Mouse (Mus musculus) liver, embryonic 16.5 days (tissue): ENCODE measurements around the gene 6030468B19Rik. TPM values are rescaled to one million over a fixed set of nuclear protein-coding genes. Genes with fewer than 3 reads are reported as not detected.

ENCODE experiments used
- ATAC-seq: fragments of 200-750 bp; cut with Nextera tagmentation; 2 replicates; pipeline ENCODE4 v1.8.0; 2017; ENCODE audit warnings: low read depth, mild to moderate bottlenecking, moderate number of reproducible peaks, moderate library complexity
- H3K27ac ChIP-seq: fragments of 300-500 bp; sonication (generic); 2 replicates; pipeline ENCODE4 v1.5.1; 2014; ENCODE audit warnings: mild to moderate bottlenecking, low read length
- H3K27me3 ChIP-seq: fragments of 300-500 bp; sonication (generic); 2 replicates; pipeline ENCODE4 v1.6.1; 2014; ENCODE audit warnings: low read depth, low read length, mixed read lengths; ENCODE audit not compliant: control insufficient read depth, insufficient read depth
- H3K36me3 ChIP-seq: fragments of 300-500 bp; sonication (generic); 2 replicates; pipeline ENCODE4 v1.6.1; 2014; ENCODE audit warnings: mild to moderate bottlenecking; ENCODE audit not compliant: control insufficient read depth, insufficient read depth
- H3K4me1 ChIP-seq: fragments of 300-500 bp; sonication (generic); 2 replicates; pipeline ENCODE4 v1.6.1; 2014; ENCODE audit warnings: low read depth, low read length, mixed read lengths; ENCODE audit not compliant: control insufficient read depth
- H3K4me2 ChIP-seq: fragments of 300-500 bp; sonication (generic); 2 replicates; pipeline ENCODE4 v1.6.1; 2014; ENCODE audit warnings: low read depth, low read length, mixed read lengths
- H3K4me3 ChIP-seq: fragments of 300-500 bp; sonication (generic); 2 replicates; pipeline ENCODE4 v1.5.1; 2014; ENCODE audit warnings: low read depth, mild to moderate bottlenecking, low read length
- H3K9ac ChIP-seq: fragments of 300-500 bp; sonication (generic); 2 replicates; pipeline ENCODE4 v1.6.1; 2014; ENCODE audit warnings: low read depth, low read length
- H3K9me3 ChIP-seq: fragments of 300-500 bp; sonication (generic); replicated peaks from 2 replicates; pipeline ENCODE4 v1.6.1; 2016; ENCODE audit warnings: low read length; ENCODE audit not compliant: control insufficient read depth
- WGBS: fragments of 180-500 bp; shearing (Covaris S2); extraction: QIAGEN DNeasy Blood & Tissue Kit; methylation state at CpG from one replicate; pipeline ENCODE4 v1.1.7; 2014; ENCODE audit not compliant: insufficient replicate concordance; 5-methylcytosine and 5-hydroxymethylcytosine counted together
- polyA plus RNA-seq: library from polyadenylated mRNA; unstranded; fragments of >200 nt; fragmentation: Nextera tagmentation; extraction: Ambion mirVana; gene quantifications from 2 replicates; pipeline ENCODE4 v1.2.1, GENCODE M21; 2015

6030468B19Rik gene
- polyA plus RNA-seq, 1 experiment from 2014 or later, result 74.2 TPM

- no peaks in the 10 kb centered on the region for H3K27me3 ChIP-seq
- H3K4me2 ChIP-seq, result no peak overlapping the region
- H3K4me1 ChIP-seq, result peaks cover 54% of the 10 kb centered on the region
- H3K9me3 ChIP-seq, result no peaks in the 10 kb centered on the region
- peak overlapping the region; percentile 9; the same call in 1 of the 2 replicates for H3K9ac ChIP-seq
- ATAC-seq, result no peak
- WGBS, result 80% methylated on average over 9 of the region's 9 CpGs
- no peak overlapping the region for H3K4me3 ChIP-seq
- H3K27ac ChIP-seq, result peak overlapping the region; percentile 84
- H3K36me3 ChIP-seq, result peaks cover 16% of the 10 kb centered on the region
Measured at GRCm38 (mm10) chr11:117791441-117791761, 6.1 kb upstream of the 6030468B19Rik start.

DNA sequence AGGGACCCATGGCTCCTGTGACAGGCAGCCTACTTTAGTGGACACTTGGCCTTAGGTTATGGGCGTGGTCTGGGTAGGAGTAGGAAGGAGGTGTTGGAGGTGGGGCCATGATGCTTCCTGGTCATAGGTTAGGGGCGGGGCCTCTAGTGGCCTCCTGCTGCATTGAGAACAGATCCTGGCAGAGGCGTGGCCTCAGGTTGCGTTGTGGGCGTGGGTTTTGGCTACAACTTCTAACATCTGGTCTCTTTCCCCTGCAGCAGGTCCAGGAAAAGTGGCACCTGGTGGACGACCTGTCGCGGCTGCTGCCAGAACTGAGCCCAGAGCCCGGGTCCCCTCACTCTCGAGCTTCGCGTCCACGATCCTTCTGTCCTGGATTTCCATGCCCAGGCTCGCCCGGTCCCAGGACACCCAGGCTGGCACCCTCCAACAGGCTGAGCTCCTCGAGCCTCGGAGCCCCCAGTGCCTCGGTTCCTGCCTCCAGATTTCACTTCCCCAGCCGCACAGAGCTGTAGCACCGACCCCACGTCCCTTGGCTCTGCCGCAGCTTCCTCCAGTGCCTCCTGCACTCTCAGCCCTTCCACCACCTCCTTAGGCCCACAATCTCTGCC is 5.1 kb upstream of the 6030468B19Rik start:
- 5% methylated on average over 22 of the region's 22 CpGs for WGBS
- peak overlapping the region; percentile 84 for H3K27ac ChIP-seq
- peak; percentile 84 for ATAC-seq
- peak overlapping the region; percentile 52 for H3K4me3 ChIP-seq
- H3K36me3 ChIP-seq, result 0 out of 2 replicates have a peak, but pooled peaks cover 6% of the 10 kb centered on the region
- peak overlapping the region; percentile 64 for H3K9ac ChIP-seq
- H3K27me3 ChIP-seq, result no peaks in the 10 kb centered on the region
- H3K4me2 ChIP-seq, result peak overlapping the region; percentile 75
- H3K9me3 ChIP-seq, result no peaks in the 10 kb centered on the region
- peaks cover 60% of the 10 kb centered on the region for H3K4me1 ChIP-seq

- Histone ChIP-seq H3K4me1 (peaks cover 64% of the 10 kb centered on the region), H3K9ac (no peak overlapping the region), H3K4me2 (no peak overlapping the region), H3K27ac (peak overlapping the region; percentile 48; the same call in 1 of the 2 replicates), H3K4me3 (no peak overlapping the region), H3K9me3 (no peaks in the 10 kb centered on the region), H3K27me3 (no peaks in the 10 kb centered on the region), H3K36me3 (no peaks in the 10 kb centered on the region)
- no peak for ATAC-seq
- whole genome bisulfite sequencing, result 79% methylated on average over 4 of the region's 4 CpGs
Measured at GRCm38 (mm10) chr11:117794035-117794551, 3.4 kb upstream of the 6030468B19Rik start.

GRCm38 (mm10) chr11:117796954-117797353 is 506 bp upstream of the 6030468B19Rik start:
- peak; percentile 2; the same call in 1 of the 2 replicates for ATAC-seq

DNA sequence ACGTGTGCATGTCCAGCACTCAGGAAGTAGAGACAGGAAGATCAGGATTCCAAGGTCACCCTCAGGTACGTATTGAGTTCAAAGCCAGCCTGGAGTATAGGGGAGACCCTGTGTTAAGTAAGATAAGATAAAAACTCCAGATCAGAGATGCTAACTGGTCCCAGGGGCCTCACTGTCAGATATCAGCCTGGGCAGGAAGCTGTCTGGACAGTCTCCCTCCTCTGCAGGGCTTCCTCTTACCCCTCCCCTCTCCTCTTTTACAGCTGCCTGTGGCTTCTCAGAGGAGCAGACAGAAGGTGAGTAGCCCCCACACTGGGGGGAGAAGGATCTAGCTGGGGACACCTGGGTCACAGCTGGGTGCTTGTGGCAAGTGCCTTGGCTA is 691 bp downstream of the 6030468B19Rik start:
- peak overlapping the region; percentile 71 for H3K4me2 ChIP-seq
- no peaks in the 10 kb centered on the region for H3K27me3 ChIP-seq
- H3K4me3 ChIP-seq, result peak overlapping the region; percentile 85
- peaks cover 65% of the 10 kb centered on the region for H3K4me1 ChIP-seq
- peak; percentile 60 for ATAC-seq
- peaks cover 16% of the 10 kb centered on the region for H3K36me3 ChIP-seq
- WGBS, result 5% methylated on average over 2 of the region's 2 CpGs
- H3K9me3 ChIP-seq, result no peaks in the 10 kb centered on the region
- peak overlapping the region; percentile 98 for H3K27ac ChIP-seq
- H3K9ac ChIP-seq, result peak overlapping the region; percentile 92

More at GRCm38 (mm10) chr11:117796954-117797353, 506 bp upstream of the 6030468B19Rik start:
- H3K4me2 ChIP-seq, result peak overlapping the region; percentile 71
- H3K4me3 ChIP-seq, result peak overlapping the region; percentile 85
- H3K9me3 ChIP-seq, result no peaks in the 10 kb centered on the region
- peak overlapping the region; percentile 92 for H3K9ac ChIP-seq
- H3K27me3 ChIP-seq, result no peaks in the 10 kb centered on the region
- peaks cover 66% of the 10 kb centered on the region for H3K4me1 ChIP-seq
- H3K27ac ChIP-seq, result peak overlapping the region; percentile 98
- peaks cover 7% of the 10 kb centered on the region for H3K36me3 ChIP-seq
- WGBS, result 23% methylated on average over 5 of the region's 5 CpGs

GRCm38 (mm10) chr11:117799174-117799573 is 1.7 kb downstream of the 6030468B19Rik start:
- H3K36me3 ChIP-seq, result peaks cover 23% of the 10 kb centered on the region
- peak overlapping the region; percentile 92 for H3K9ac ChIP-seq
- no peak for ATAC-seq
- no peaks in the 10 kb centered on the region for H3K27me3 ChIP-seq
- no peaks in the 10 kb centered on the region for H3K9me3 ChIP-seq
- 41% methylated on average over 5 of the region's 5 CpGs for WGBS
- H3K27ac ChIP-seq, result peak overlapping the region; percentile 98
- peak overlapping the region; percentile 85 for H3K4me3 ChIP-seq
- peaks cover 63% of the 10 kb centered on the region for H3K4me1 ChIP-seq
- peak overlapping the region; percentile 71 for H3K4me2 ChIP-seq

DNA sequence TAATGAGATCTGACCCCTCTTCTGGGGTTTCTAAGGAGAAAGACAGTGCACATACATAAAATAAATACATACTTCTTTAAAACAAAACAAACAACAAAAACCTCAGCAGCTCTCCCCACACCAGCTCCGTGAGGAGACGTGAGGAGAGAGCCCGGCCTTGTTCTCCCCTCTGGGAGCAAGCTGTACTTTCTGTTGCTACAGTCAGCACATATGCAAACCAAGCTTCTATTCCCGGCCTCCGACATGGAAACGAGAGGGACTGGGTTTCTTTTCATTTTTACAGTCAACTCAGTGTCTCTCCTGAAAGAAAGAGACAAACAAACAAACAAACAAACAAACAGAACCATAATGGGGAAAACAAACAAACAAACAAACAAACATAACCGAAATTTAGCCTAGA is 2.6 kb downstream of the 6030468B19Rik start:
- Histone ChIP-seq H3K27ac (peak overlapping the region; percentile 98), H3K36me3 (peaks cover 23% of the 10 kb centered on the region), H3K4me1 (peaks cover 58% of the 10 kb centered on the region), H3K4me3 (peak overlapping the region; percentile 85), H3K4me2 (peak overlapping the region; percentile 71), H3K27me3 (no peaks in the 10 kb centered on the region), H3K9ac (peak overlapping the region; percentile 92), H3K9me3 (no peaks in the 10 kb centered on the region)
- whole genome bisulfite sequencing, result 83% methylated on average over 7 of the region's 7 CpGs
- no peak for ATAC-seq

GRCm38 (mm10) chr11:117801650-117802049 is 4.2 kb downstream of the 6030468B19Rik start:
- peaks cover 47% of the 10 kb centered on the region for H3K4me1 ChIP-seq
- 0 out of 2 replicates have a peak overlapping the region, but pooled peaks have one; percentile 43 for H3K27ac ChIP-seq
- ATAC-seq, result no peak
- peak overlapping the region; percentile 85 for H3K4me3 ChIP-seq
- peaks cover 34% of the 10 kb centered on the region for H3K36me3 ChIP-seq
- H3K9me3 ChIP-seq, result no peaks in the 10 kb centered on the region
- H3K27me3 ChIP-seq, result no peaks in the 10 kb centered on the region
- 84% methylated on average over 7 of the region's 7 CpGs for WGBS
- H3K9ac ChIP-seq, result peak overlapping the region; percentile 60
- peak overlapping the region; percentile 71 for H3K4me2 ChIP-seq

DNA sequence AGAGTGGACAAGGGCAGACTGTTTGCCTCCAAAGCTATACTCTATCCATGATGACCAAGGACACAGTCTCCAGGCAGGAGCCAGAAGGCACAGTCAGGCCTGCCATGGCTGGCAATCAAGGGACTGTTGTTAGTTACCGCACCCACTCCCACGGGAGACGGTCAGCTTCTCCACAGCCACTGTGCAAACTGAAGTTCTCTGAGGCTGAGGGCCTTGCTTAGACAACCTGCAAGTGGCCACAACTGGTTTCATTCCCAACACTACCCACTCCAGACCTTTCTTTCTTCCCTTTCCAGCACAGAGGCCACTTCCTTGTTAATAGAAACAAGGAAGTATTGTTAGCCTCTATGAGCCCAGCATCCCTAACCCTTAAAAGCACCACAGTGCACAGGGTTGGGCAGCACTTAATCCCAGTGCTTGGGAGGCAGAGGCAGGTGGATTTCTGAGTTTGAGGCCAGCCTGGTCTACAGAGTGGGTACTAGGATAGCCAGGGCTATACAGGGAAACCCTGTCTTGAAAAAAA is 5.8 kb downstream of the 6030468B19Rik start:
- 0 out of 2 replicates have a peak overlapping the region, but pooled peaks have one; percentile 23 for H3K27ac ChIP-seq
- peak overlapping the region; percentile 13 for H3K9ac ChIP-seq
- 90% methylated on average over 3 of the region's 3 CpGs for WGBS
- H3K4me3 ChIP-seq, result peak overlapping the region; percentile 23
- peaks cover 43% of the 10 kb centered on the region for H3K36me3 ChIP-seq
- H3K27me3 ChIP-seq, result no peaks in the 10 kb centered on the region
- peaks cover 42% of the 10 kb centered on the region for H3K4me1 ChIP-seq
- ATAC-seq, result no peak
- peak overlapping the region; percentile 71 for H3K4me2 ChIP-seq
- H3K9me3 ChIP-seq, result no peaks in the 10 kb centered on the region
